Mouse (Mus musculus) bone marrow macrophage, adult 2 months (primary cell): ENCODE data around the gene Itga1. TPM values are rescaled to one million over a fixed set of nuclear protein-coding genes. Genes with fewer than 3 reads are reported as not detected.

Experiments
- H3K27ac ChIP-seq: 2 replicates; pipeline ENCODE4 v1.5.1; 2012; ENCODE audit warnings: low read depth, low read length; ENCODE audit not compliant: insufficient read depth
- H3K4me1 ChIP-seq: 2 replicates; pipeline ENCODE4 v1.6.1; 2012; ENCODE audit warnings: low read length; ENCODE audit not compliant: control insufficient read depth, insufficient read depth
- H3K4me3 ChIP-seq: 2 replicates; pipeline ENCODE4 v1.5.1; 2012; ENCODE audit warnings: mild to moderate bottlenecking, low read length, moderate library complexity; ENCODE audit not compliant: insufficient read depth
- CTCF ChIP-seq: IDR thresholded peaks from 2 replicates; pipeline ENCODE4 v1.5.1; 2012; ENCODE audit warnings: low read depth, mild to moderate bottlenecking, low read length, moderate library complexity
- POLR2A ChIP-seq: IDR thresholded peaks from 2 replicates; pipeline ENCODE4 v1.6.1; 2012; ENCODE audit warnings: mild to moderate bottlenecking, low read depth, low read length, borderline replicate concordance
- polyA plus RNA-seq: library from polyadenylated mRNA; stranded (reverse); fragments of >200 nt; gene quantifications from 2 replicates; pipeline ENCODE4 v1.2.4, GENCODE M21; 2012; ENCODE audit not compliant: missing spikeins, insufficient read depth, insufficient read length

Itga1 gene
- polyA plus RNA-seq, 1 experiment, result 0.95 TPM

DNA sequence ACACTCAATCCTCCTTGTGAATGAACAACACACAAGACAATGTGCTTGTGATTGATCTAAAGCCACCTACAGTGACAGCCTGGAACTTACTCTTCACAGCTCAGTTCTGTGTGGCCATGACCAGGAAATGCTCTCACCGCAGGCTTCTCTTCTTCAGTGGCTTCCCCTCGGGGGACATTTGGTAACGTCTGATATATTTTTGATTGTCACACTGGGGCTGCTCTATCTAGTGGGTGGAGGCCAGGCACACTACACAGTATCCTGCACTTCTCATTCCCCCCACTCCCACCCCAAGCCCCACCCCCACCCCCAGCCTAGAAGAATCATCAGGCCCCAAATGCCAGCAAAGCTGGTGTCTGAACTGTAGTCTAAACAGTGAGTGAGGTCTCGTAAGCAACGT lies 186.0 kb downstream of the Itga1 start:
- no peak overlapping the region for H3K27ac ChIP-seq
- TF ChIP-seq POLR2A (no peak), CTCF (no peak)
- H3K4me3 ChIP-seq, result no peak overlapping the region

GRCm38 (mm10) chr13:114914963-114915362 lies 186.8 kb downstream of the Itga1 start:
- Histone ChIP-seq H3K4me1 (peaks cover 9% of the 10 kb centered on the region), H3K27ac (no peak overlapping the region), H3K4me3 (no peak overlapping the region)
- no peak for TF ChIP-seq POLR2A
- TF ChIP-seq CTCF, result no peak

More for the DNA sequence above, 186.0 kb downstream of the Itga1 start:
- H3K4me1 ChIP-seq, result peaks cover 4% of the 10 kb centered on the region

- TF ChIP-seq CTCF (no peak), POLR2A (no peak)
- Histone ChIP-seq H3K4me1 (peaks cover 11% of the 10 kb centered on the region), H3K27ac (no peak overlapping the region), H3K4me3 (no peak overlapping the region)
Measured at GRCm38 (mm10) chr13:114914559-114914958, 187.2 kb downstream of the Itga1 start.

GRCm38 (mm10) chr13:114910629-114911028 lies 191.1 kb downstream of the Itga1 start:
- no peak for TF ChIP-seq CTCF
- no peak for TF ChIP-seq POLR2A
- peaks cover 11% of the 10 kb centered on the region for H3K4me1 ChIP-seq
- H3K27ac ChIP-seq, result no peak overlapping the region
- no peak overlapping the region for H3K4me3 ChIP-seq

- H3K4me1 ChIP-seq, result peaks cover 11% of the 10 kb centered on the region
- no peak overlapping the region for H3K4me3 ChIP-seq
- no peak for TF ChIP-seq POLR2A
- TF ChIP-seq CTCF, result no peak
- H3K27ac ChIP-seq, result no peak overlapping the region
Measured at GRCm38 (mm10) chr13:114909514-114909913, 192.2 kb downstream of the Itga1 start.

DNA sequence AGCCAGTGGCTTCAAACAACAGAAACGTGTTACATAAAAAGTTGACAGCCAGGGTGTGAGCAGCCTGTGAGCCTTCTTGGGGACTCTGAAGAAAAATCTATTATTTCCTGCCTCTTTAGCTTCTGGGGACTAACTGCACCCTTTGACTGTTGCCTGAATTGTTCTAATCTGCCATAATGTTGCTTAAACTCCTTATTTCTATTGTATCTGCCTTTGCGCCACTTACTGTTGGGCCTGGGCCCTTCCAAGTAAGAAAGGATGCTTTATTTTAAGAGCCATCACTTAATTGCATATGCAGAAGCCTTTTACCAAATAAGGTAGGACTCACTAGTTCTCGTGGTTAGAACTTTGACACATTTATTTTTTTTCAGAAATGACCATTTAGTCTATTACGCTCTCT lies 193.9 kb downstream of the Itga1 start:
- peaks cover 11% of the 10 kb centered on the region for H3K4me1 ChIP-seq
- H3K4me3 ChIP-seq, result no peak overlapping the region
- H3K27ac ChIP-seq, result no peak overlapping the region
- no peak for TF ChIP-seq POLR2A

Other genes with a start within 250 kb of the Itga1 start
- not detected in 2 replicates for gene Itga2, start 169.9 kb downstream of the Itga1 start, polyA plus RNA-seq
- 7.7 and 8.4 TPM in 2 replicates for gene Pelo, start 11.8 kb downstream of the Itga1 start, polyA plus RNA-seq
- not detected in 2 replicates for gene Gm49395, start within 50 bp of the Itga1 start, polyA plus RNA-seq